Mouse (Mus musculus) cerebellum, adult 2 months (tissue): ENCODE measurements around the gene Lamb3.

Experiments
- CTCF ChIP-seq: fragments of 200-500 bp; IDR thresholded peaks from 2 replicates; pipeline ENCODE4 v1.5.1; 2011; ENCODE audit warnings: low read depth, mild to moderate bottlenecking, control low read depth, low read length, moderate library complexity, borderline replicate concordance; ENCODE audit not compliant: insufficient read depth
- POLR2A ChIP-seq: fragments of 200-500 bp; IDR thresholded peaks from 2 replicates; pipeline ENCODE4 v1.6.1; 2011; ENCODE audit warnings: low read length, control low read depth, borderline replicate concordance; ENCODE audit not compliant: insufficient read depth

- no peak for TF ChIP-seq CTCF
- TF ChIP-seq POLR2A, result no peak
These were observed 36.2 kb downstream of the Lamb3 start for GRCm38 (mm10) chr1:193243571-193244193.
